Mouse (Mus musculus): ENCODE results near the gene Clps.
"Not testable (repeated sequence)": the region's sequence is repeated elsewhere in the genome, so short reads cannot be mapped to it uniquely, and the experiment has no call there.

The Clps gene

GRCm38 (mm10) chr17:28560598-28560997 lies at the start of gene Clps:
TSS of gene Clps (minus strand) at chr17:28560766.
- in situ Hi-C loops (cut with MboI, MseI) = no loop called here

GRCm38 (mm10) chr17:28609543-28609942 lies 49.0 kb upstream of the Clps start:
- in situ Hi-C loops (cut with MboI, MseI) = no loop called here

GRCm38 (mm10) chr17:28601557-28602250 lies 41.1 kb upstream of the Clps start:
- in situ Hi-C loops (cut with MboI, MseI) = no loop called here

- in situ Hi-C loops (cut with MboI, MseI) = no loop called here
Measured at GRCm38 (mm10) chr17:28600780-28601179, 40.2 kb upstream of the Clps start.

- in situ Hi-C loops (cut with MboI, MseI) = loop anchor here (5.0 kb wide), 2 partner anchors 53 to 57 kb away; no protein-coding TSS in a partner anchor
Measured at GRCm38 (mm10) chr17:28593965-28594364, 33.4 kb upstream of the Clps start.

- in situ Hi-C loops (cut with MboI, MseI) = loop anchor here (5.0 kb wide), 2 partner anchors 54 to 56 kb away; no protein-coding TSS in a partner anchor
Measured at GRCm38 (mm10) chr17:28592998-28593397, 32.4 kb upstream of the Clps start.

GRCm38 (mm10) chr17:28591476-28591875 lies 30.9 kb upstream of the Clps start:
- in situ Hi-C loops (cut with MboI, MseI) = loop anchor here (5.0 kb wide), 2 partner anchors 54 to 56 kb away; no protein-coding TSS in a partner anchor

GRCm38 (mm10) chr17:28590596-28590995 lies 30.0 kb upstream of the Clps start:
- in situ Hi-C loops (cut with MboI, MseI) = loop anchor here (5.0 kb wide), 2 partner anchors 53 to 57 kb away; no protein-coding TSS in a partner anchor

- in situ Hi-C loops (cut with MboI, MseI) = no loop called here
Measured at GRCm38 (mm10) chr17:28588591-28588990, 28.0 kb upstream of the Clps start.

GRCm38 (mm10) chr17:28586509-28586908 lies 25.9 kb upstream of the Clps start:
- in situ Hi-C loops (cut with MboI, MseI) = no loop called here

GRCm38 (mm10) chr17:28581056-28581455 lies 20.5 kb upstream of the Clps start:
- in situ Hi-C loops (cut with MboI, MseI) = no loop called here

- in situ Hi-C loops (cut with MboI, MseI) = no loop called here
Measured at GRCm38 (mm10) chr17:28580396-28580795, 19.8 kb upstream of the Clps start.

GRCm38 (mm10) chr17:28575244-28576125 lies 14.9 kb upstream of the Clps start, which contains the start of gene Lhfpl5:
TSS of gene Lhfpl5 (plus strand) at chr17:28575641.
- in situ Hi-C loops (cut with MboI, MseI) = no loop called here

GRCm38 (mm10) chr17:28572941-28573340 lies 12.4 kb upstream of the Clps start:
- in situ Hi-C loops (cut with MboI, MseI) = no loop called here

GRCm38 (mm10) chr17:28572521-28572920 lies 12.0 kb upstream of the Clps start:
- in situ Hi-C loops (cut with MboI, MseI) = no loop called here

GRCm38 (mm10) chr17:28571868-28572267 lies 11.3 kb upstream of the Clps start:
- in situ Hi-C loops (cut with MboI, MseI) = no loop called here

- in situ Hi-C loops (cut with MboI, MseI) = no loop called here
Measured at GRCm38 (mm10) chr17:28567541-28567940, 7.0 kb upstream of the Clps start.

- in situ Hi-C loops (cut with MboI, MseI) = no loop called here
Measured at GRCm38 (mm10) chr17:28565181-28565580, 4.6 kb upstream of the Clps start.

GRCm38 (mm10) chr17:28561613-28562012 lies 1.0 kb upstream of the Clps start:
- in situ Hi-C loops (cut with MboI, MseI) = no loop called here

- in situ Hi-C loops (cut with MboI, MseI) = no loop called here
Measured at GRCm38 (mm10) chr17:28557772-28558171, 2.8 kb downstream of the Clps start.

GRCm38 (mm10) chr17:28556635-28557396 lies 3.8 kb downstream of the Clps start:
- in situ Hi-C loops (cut with MboI, MseI) = no loop called here

- in situ Hi-C loops (cut with MboI, MseI) = not testable (repeated sequence)
Measured at GRCm38 (mm10) chr17:28554021-28554420, 6.5 kb downstream of the Clps start.
